Mouse (Mus musculus): ENCODE results near the gene Olfr768.
"Not testable (repeated sequence)": the region's sequence is repeated elsewhere in the genome, so short reads cannot be mapped to it uniquely, and the experiment has no call there.

Olfr768 gene

GRCm38 (mm10) chr10:129099275-129099674 is at the start of gene Olfr768:
TSS of gene Olfr768 (minus strand) at chr10:129099375.
- no peak for DNase-seq

- no peak for DNase-seq
Measured at GRCm38 (mm10) chr10:129138898-129139297, 39.7 kb upstream of the Olfr768 start, which contains the start of gene Olfr770. TSS of gene Olfr770 (minus strand) at chr10:129138998.

GRCm38 (mm10) chr10:129117761-129118160 is 18.6 kb upstream of the Olfr768 start, which contains the start of gene Olfr769:
TSS of gene Olfr769 (minus strand) at chr10:129117861.
- no peak for DNase-seq

- no peak for DNase-seq
Measured at GRCm38 (mm10) chr10:129115146-129115545, 16.0 kb upstream of the Olfr768 start.

GRCm38 (mm10) chr10:129101231-129101630 is 2.1 kb upstream of the Olfr768 start:
- DNase-seq = no peak

GRCm38 (mm10) chr10:129082810-129083209 is 16.4 kb downstream of the Olfr768 start, which contains the start of gene Olfr767:
TSS of gene Olfr767 (minus strand) at chr10:129082910.
- DNase-seq = not testable (repeated sequence)

- no peak for DNase-seq
Measured at GRCm38 (mm10) chr10:129068877-129069276, 30.3 kb downstream of the Olfr768 start, which contains the start of gene Olfr766-ps1. TSS of gene Olfr766-ps1 (minus strand) at chr10:129068977.

- not testable (repeated sequence) for DNase-seq
Measured at GRCm38 (mm10) chr10:129049898-129050297, 49.3 kb downstream of the Olfr768 start, which contains the start of gene Olfr765. TSS of gene Olfr765 (minus strand) at chr10:129049998.
